Mouse (Mus musculus) cerebellum, adult 2 months (tissue): ENCODE measurements at regions not wholly inside any gene's neighbourhood (a gene's known extent, or its start where the extent isn't known, plus 50 kb on each side); places are given as distances from the start of the nearest gene placed in this dataset.

ENCODE experiments used
- CTCF ChIP-seq: fragments of 200-500 bp; IDR thresholded peaks from 2 replicates; pipeline ENCODE4 v1.5.1; 2011; ENCODE audit warnings: low read depth, mild to moderate bottlenecking, control low read depth, low read length, moderate library complexity, borderline replicate concordance; ENCODE audit not compliant: insufficient read depth
- POLR2A ChIP-seq: fragments of 200-500 bp; IDR thresholded peaks from 2 replicates; pipeline ENCODE4 v1.6.1; 2011; ENCODE audit warnings: low read length, control low read depth, borderline replicate concordance; ENCODE audit not compliant: insufficient read depth

DNA sequence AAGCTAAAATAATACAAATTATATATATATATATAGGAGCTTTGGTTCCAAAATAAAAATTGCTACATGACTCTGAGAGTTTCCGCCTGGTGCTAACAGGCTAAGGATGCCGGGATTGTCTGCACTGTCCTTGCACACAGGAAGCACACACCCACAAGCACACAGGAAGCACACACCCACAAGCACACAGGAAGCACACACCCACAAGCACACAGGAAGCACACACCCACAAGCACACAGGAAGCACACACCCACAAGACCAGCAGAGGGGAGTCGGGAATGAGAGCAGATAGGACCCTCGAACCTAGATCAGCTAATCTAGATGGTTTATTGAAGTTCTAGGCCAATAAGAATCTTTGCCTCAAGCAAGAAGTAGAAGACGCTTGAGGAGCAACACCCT lies 156.9 kb downstream of the Setd4 start:
- TF ChIP-seq CTCF (no peak), POLR2A (no peak)
